Mouse (Mus musculus) heart, adult 8-10 months (tissue): ENCODE measurements around the gene Arl4d. TPM values are rescaled to one million over a fixed set of nuclear protein-coding genes. Genes with fewer than 3 reads are reported as not detected.

Source experiments
- DNase-seq: peaks from one replicate; pipeline ENCODE4 v3.0.0; 2022; ENCODE audit warnings: low spot score
- total RNA-seq, 4 experiments: library from RNA; stranded (reverse); gene quantifications; 2 replicates each; pipeline ENCODE4 v1.2.4; 2022

The Arl4d gene
- total RNA-seq, 4 experiments from 2014 or later, result 21.1 to 30.1 (median 27.0) TPM

DNA sequence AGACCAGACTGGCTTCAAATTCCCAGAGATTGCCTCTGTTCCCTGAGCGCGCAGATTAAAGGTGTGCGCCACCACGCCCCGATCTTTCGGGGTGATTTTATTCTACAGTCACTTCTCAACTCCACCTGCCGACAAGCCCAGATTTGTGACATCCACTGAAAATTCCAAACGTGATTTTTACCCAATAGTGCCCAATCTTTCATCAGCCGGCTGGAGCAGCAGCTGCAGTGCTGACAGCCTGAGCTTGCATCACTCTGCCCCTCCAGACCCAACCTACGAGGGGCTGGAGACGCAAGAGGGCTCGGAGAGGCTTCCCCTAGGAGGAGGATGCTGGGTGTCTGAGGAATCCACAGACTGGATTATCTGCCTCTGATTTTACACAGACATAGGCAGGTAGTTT lies 12.3 kb downstream of the Arl4d start:
- DNase-seq, result no peak

DNA sequence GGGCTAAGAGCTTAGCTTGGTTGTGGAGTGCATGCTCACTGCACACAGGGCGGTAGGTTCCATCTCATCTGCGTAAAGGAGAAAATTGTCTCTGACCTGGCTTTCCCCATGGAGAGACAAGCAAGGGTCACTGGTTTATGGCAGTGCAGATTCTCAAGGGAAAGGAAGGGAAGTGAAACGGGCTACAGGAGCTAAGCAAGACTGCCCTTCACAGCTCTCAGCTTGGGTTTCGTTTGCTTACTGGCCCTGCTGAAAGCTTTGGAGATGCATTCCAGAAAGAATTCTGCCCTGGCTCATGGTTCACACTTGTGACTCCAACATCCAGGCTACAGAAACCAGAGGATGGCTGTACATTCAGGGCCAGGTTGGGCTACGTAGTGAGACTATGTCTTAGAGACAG lies 13.4 kb downstream of the Arl4d start:
- no peak for DNase-seq

GRCm38 (mm10) chr11:101679907-101680306 lies 14.6 kb downstream of the Arl4d start:
- peak; percentile 68 for DNase-seq

GRCm38 (mm10) chr11:101680634-101681325 lies 15.4 kb downstream of the Arl4d start:
- no peak for DNase-seq

DNA sequence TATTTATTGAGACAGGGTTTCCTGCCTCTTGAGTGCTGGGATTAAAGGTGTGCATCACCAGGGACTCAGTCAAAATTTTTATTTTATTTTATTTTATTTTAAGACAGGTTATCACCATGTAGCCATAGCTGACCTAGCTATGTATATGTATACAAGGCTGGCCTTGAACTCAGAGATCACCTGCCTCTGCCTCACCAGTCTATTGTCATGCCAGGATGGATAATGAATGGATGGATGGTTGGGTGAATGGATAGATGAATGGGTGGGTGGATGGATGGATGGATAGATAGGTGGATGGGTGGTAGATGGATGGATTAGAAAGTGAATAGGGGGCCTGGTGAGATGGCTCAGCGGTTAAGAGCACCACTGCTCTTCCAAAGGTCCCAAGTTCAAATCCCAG lies 16.6 kb downstream of the Arl4d start:
- DNase-seq, result no peak

DNA sequence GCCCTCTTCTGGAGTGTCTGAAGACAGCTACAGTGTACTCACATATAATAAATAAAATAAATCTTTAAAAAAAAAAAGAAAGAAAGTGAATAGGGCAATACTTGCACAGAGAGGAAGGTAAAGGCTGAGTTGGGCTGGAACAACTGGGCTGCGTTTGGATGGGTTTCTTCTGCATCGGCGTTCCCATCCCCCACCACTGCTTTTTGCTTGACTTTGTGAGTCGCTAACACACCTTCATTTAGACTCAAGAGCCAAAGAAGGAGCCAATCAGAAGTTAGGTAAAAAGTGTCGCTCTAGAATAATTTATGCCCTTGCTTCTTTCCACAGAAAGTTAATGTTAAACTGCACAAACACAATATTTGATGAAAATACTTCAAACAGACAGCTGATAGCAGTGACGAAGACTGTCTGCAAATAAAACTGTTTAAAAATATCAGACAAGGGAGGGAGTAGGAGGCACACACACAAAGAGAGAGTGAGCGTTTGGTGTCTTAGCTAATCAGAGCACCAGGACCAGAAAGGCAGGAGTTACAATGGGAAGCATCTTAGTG lies 17.1 kb downstream of the Arl4d start:
- no peak for DNase-seq

DNA sequence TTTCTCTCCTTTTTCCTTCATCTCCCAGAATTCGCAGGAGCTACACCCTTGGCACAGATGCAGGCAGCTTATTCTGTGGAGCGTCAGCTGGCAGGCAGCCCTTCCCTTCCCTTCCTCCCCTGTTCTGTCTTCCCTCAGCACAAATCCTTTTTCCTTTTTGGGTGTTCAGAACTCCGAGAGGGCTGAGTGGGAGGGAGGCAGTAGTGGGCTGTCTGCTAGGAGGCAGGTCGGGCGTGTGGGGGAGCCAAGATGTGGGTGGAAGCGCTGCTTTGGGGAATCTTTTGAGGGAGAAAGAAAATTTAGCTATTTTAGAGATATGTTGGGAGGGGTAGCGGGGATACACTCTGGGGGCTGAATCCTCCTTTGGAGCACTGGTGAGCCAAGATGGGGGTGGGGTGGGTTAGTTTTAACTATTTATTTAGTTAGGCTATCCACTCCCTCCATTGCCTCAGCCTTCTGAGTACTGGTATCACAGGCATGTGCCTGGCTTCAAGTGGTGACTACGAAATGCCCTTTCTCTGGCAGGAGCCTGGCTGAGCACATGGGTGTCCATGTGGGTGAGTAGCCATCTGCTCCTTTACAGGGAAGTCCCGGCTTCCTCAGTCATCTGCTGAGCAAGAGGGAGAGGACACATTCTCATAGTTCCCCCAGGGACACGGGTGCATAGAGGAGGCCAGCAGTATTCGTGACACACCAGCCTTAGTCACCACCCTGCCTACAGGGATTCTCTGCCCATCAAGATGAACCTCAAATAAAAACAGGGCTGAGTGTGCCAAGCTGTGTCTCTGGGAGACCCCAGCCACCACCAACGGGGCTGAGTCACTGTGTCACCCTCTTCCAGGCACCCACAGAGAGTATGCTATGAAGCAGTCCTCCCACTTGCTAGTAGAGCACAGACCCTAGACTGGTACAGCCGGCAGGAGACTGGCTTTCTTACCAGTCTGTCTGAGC lies 22.3 kb downstream of the Arl4d start:
- DNase-seq, result peak; percentile 56

DNA sequence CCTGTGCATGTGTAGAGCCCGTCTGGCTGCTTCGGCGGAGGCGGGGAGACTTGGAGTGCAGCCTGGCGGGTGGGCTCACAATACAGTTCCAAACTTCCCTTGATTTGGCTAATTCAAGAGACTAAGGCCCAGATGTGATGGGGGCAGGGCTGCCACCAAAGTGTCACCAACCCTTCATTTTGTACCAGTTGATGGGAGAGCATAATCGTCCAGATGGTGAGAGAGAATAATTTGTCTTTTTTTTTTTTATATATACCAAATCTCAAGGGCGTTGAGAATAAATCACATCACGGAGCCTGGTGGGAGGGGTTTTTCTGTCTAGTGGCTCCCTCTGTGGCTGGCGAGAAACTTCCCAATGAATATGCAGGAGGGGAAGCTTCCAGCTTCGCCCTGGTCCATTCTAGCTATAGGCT lies 24.4 kb downstream of the Arl4d start:
- no peak for DNase-seq

- DNase-seq, result no peak
Observed at GRCm38 (mm10) chr11:101690326-101690725, 25.0 kb downstream of the Arl4d start.

DNA sequence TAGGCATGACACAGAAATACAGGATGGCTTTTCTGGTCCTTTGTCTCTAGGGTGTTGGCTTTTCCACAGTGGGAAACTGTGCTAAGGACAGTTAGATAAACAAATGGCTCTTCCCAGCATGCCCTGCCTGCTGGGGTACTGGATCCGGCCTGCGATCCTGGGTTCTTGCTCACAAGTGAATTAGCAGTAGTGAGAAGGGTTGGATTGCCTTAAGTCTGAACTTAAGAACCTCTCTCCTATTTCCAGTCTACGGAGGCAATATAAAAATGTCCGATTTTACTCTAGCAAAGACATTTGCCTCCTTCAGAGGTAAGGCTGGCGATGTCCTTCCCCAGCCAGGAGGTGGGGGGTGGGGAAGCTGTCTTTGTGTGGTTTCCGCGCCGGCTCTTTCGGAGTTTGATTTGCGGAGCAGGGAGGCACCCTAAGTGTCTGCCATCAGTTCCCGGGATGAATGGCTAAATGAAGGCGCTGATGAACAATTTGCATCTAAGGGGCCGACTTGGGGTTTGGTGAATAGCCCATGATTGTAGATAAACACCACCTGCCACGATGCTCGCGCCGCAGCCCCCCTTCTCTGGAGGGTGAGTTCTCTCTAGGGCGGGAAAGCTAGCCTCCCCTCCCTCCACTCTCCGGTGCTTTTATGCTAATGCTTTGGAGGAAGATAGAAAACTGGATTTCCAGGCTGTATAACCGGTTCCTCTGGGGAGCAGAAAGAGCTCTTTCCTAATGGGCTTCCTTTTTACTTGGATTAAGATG lies 30.7 kb downstream of the Arl4d start:
- DNase-seq, result no peak

GRCm38 (mm10) chr11:101697156-101697861 lies 32.0 kb downstream of the Arl4d start:
- no peak for DNase-seq

DNA sequence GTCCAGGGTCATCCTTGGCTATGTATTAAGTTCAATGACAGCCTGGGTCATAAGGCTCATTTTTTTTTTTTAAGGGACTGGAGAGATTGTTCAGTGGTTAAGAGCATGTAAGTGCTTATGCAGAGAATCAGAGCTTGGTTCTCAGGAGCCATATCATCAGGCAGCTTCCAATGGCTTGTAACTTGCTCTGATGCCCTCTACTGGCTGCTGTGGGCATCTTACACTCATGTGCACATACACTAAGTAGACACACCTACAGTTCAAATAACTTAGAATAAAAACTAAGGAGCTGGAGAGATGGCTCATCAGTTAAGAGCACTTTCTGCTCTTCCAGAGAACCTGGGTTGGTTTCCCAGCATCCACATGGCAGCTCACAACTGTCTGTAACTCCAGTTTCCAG lies 32.8 kb downstream of the Arl4d start:
- no peak for DNase-seq

GRCm38 (mm10) chr11:101699556-101699955 lies 34.2 kb downstream of the Arl4d start:
- no peak for DNase-seq

- DNase-seq, result no peak
Observed at GRCm38 (mm10) chr11:101699991-101700390, 34.6 kb downstream of the Arl4d start.

GRCm38 (mm10) chr11:101700446-101700845 lies 35.1 kb downstream of the Arl4d start:
- peak; percentile 40 for DNase-seq

- DNase-seq, result no peak
Observed at GRCm38 (mm10) chr11:101704081-101704480, 38.7 kb downstream of the Arl4d start.

- DNase-seq, result no peak
Observed at GRCm38 (mm10) chr11:101706764-101707448, 41.6 kb downstream of the Arl4d start.

- no peak for DNase-seq
Observed at GRCm38 (mm10) chr11:101708482-101708881, 43.1 kb downstream of the Arl4d start.

- no peak for DNase-seq
Observed at GRCm38 (mm10) chr11:101712811-101713210, 47.5 kb downstream of the Arl4d start.

DNA sequence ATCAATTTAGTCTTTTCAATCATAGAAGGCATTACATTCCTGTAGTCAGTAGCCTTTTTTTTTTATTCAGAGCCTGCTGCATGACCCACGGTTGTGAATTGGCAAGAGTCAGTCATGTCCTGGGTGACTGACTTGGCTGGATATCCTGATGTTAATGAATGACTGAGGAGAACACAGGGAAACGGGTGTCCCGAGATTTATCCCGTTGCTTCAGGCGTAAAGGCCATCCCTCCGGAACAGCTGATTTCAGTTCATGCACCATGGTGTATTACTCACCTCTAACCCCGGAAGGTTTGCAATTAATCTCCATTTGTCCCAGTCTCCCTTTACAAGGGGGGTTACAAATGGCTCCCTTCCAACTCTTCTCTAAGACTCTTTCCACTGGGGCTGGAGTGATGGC lies 48.7 kb downstream of the Arl4d start:
- DNase-seq, result no peak
